Comparison of ENCODE assay signal across 22 mouse cellular contexts in the genomic region with DNA sequence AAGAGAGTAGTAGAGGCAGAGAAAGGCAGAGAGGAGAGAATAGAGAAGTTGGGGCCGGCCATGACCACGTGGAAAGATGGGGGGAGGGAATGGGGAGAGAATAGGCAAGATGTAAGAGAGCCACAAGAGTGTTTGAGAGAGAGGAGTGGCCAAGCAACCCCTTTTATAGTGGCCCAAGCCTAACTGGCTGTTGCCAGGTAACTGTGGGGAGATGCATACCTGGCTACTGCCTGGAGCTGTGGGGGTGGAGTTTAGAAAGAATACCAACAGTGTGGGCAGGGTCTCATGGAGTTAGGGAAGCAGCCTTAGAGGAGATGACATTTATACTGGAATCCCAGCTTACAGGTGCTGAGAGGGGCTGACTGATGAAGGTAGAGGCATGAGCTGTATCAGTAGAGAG. TPM values are rescaled to one million over a fixed set of nuclear protein-coding genes. Genes with fewer than 3 reads are reported as not detected.
A peak's percentile ranks its signal among the peaks of the same experiment; 100 is the strongest.
DNase-seq lines count a peak whose midpoint lies in the region; ATAC-seq lines count a peak whose summit lies in the region.
"Had no signal": no experiment of that assay in that cellular context is flagged by ENCODE, and none has a peak within 500 bp of the region (broad histone marks: within the 10 kb centered on the region; RNA-seq: fewer than 3 reads in every experiment).

No protein-coding gene starts in this region.

- H3K27me3 ChIP-seq in heart, embryonic 14.5 days (ENCODE audit: control insufficient read depth, insufficient read depth, low read length): no peaks in the 10 kb centered on the region
- no peaks in the 10 kb centered on the region for H3K27me3 ChIP-seq in heart, embryonic 12.5 days (replicated peaks)
- H3K27me3 ChIP-seq in lung, embryonic 16.5 days (ENCODE audit: control insufficient read depth, insufficient read depth, low read depth, low read length): no peaks in the 10 kb centered on the region
- H3K27me3 ChIP-seq: embryonic facial prominence, embryonic 15.5 days; forebrain, embryonic 15.5 days; Patski had no signal

- H3K4me3 ChIP-seq in heart, embryonic 14.5 days (ENCODE audit: control insufficient read depth in 1 of 2, insufficient read depth in 1 of 2, low read depth in 1 of 2, low read length in 2 of 2): no peak overlapping the region
- no peak overlapping the region for H3K4me3 ChIP-seq in heart, embryonic 12.5 days
- H3K4me3 ChIP-seq in lung, embryonic 16.5 days (ENCODE audit: low read length): no peak overlapping the region
- H3K4me3 ChIP-seq: embryonic facial prominence, embryonic 15.5 days; erythroblast, embryonic 14.5 days; forebrain, embryonic 10.5 days; forebrain, embryonic 15.5 days; heart, embryonic 10.5 days; hindbrain, embryonic 10.5 days had no signal

- H3K9ac ChIP-seq in heart, embryonic 14.5 days (ENCODE audit: low read length): no peak overlapping the region
- H3K9ac ChIP-seq in heart, embryonic 12.5 days: no peak overlapping the region
- no peak overlapping the region for H3K9ac ChIP-seq in lung, embryonic 16.5 days (ENCODE audit: low read length)
- H3K9ac ChIP-seq: embryonic facial prominence, embryonic 15.5 days; forebrain, embryonic 15.5 days; hindbrain, embryonic 14.5 days had no signal

- no peak for DNase-seq in lung, postnatal 10 days
- DNase-seq in ES-CJ7 (ENCODE audit: low read depth, low spot score): peak; percentile 17
- peak; percentile 20 for DNase-seq in lung, postnatal 36 days
- no peak for DNase-seq in ovary, adult 18-20 months (ENCODE audit: low spot score)
- DNase-seq: adrenal gland, postnatal 10 days; cerebellum, adult 11 months; cerebellum, adult 8-10 months; embryo, embryonic 11 days; gastrocnemius, postnatal 10 days; heart, adult 18-20 months had no signal

- 0 out of 2 replicates have a peak, but pooled peaks have one; percentile 13 for ATAC-seq in heart, embryonic 14.5 days (ENCODE audit: insufficient number of reproducible peaks, insufficient read depth, low FRiP score, low read depth)
- no peak for ATAC-seq in heart, embryonic 12.5 days (ENCODE audit: insufficient number of reproducible peaks, low FRiP score)
- peak; percentile 91 for ATAC-seq in lung, embryonic 16.5 days (ENCODE audit: low read depth)
- ATAC-seq: forebrain, embryonic 15.5 days; Patski had no signal

- 30% methylated on average over 2 of the region's 2 CpGs for WGBS in heart, embryonic 14.5 days
- 20% methylated on average over 2 of the region's 2 CpGs for WGBS in heart, embryonic 12.5 days
- WGBS in lung, embryonic 16.5 days: 14% methylated on average over 2 of the region's 2 CpGs

- no peaks in the 10 kb centered on the region for H3K9me3 ChIP-seq in heart, embryonic 14.5 days (ENCODE audit: control insufficient read depth, low read length)
- no peaks in the 10 kb centered on the region for H3K9me3 ChIP-seq in heart, embryonic 12.5 days (replicated peaks)
- no peaks in the 10 kb centered on the region for H3K9me3 ChIP-seq in lung, embryonic 16.5 days (ENCODE audit: control insufficient read depth, low read length)
- H3K9me3 ChIP-seq: embryonic facial prominence, embryonic 15.5 days; forebrain, embryonic 10.5 days; forebrain, embryonic 15.5 days; heart, embryonic 10.5 days; hindbrain, embryonic 10.5 days had no signal

- no peak overlapping the region for H3K27ac ChIP-seq in heart, embryonic 14.5 days (replicated peaks in 1 of 2; ENCODE audit: control insufficient read depth in 1 of 2, insufficient read depth in 1 of 2, low read depth in 2 of 2, low read length in 2 of 2)
- no peak overlapping the region for H3K27ac ChIP-seq in heart, embryonic 12.5 days (ENCODE audit: poor library complexity, severe bottlenecking)
- no peak overlapping the region for H3K27ac ChIP-seq in lung, embryonic 16.5 days (ENCODE audit: low read length)
- H3K27ac ChIP-seq: embryonic facial prominence, embryonic 15.5 days; forebrain, embryonic 10.5 days; forebrain, embryonic 15.5 days; heart, embryonic 10.5 days; hindbrain, embryonic 10.5 days; hindbrain, embryonic 14.5 days had no signal

- no peaks in the 10 kb centered on the region; a peak in 1 of 4 replicates for H3K4me1 ChIP-seq in heart, embryonic 14.5 days (ENCODE audit: control insufficient read depth in 2 of 2, insufficient read depth in 2 of 2, low read length in 2 of 2)
- peaks cover 4% of the 10 kb centered on the region; the same call in 1 of the 2 replicates for H3K4me1 ChIP-seq in heart, embryonic 12.5 days (replicated peaks)
- no peaks in the 10 kb centered on the region for H3K4me1 ChIP-seq in lung, embryonic 16.5 days (replicated peaks; ENCODE audit: control insufficient read depth, insufficient read depth, low read length)
- H3K4me1 ChIP-seq: embryonic facial prominence, embryonic 15.5 days; forebrain, embryonic 15.5 days had no signal

- H3K36me3 ChIP-seq in heart, embryonic 14.5 days (ENCODE audit: control insufficient read depth, insufficient read depth, low read length): no peaks in the 10 kb centered on the region
- H3K36me3 ChIP-seq in heart, embryonic 12.5 days: no peaks in the 10 kb centered on the region
- no peaks in the 10 kb centered on the region for H3K36me3 ChIP-seq in lung, embryonic 16.5 days (ENCODE audit: control insufficient read depth, insufficient read depth, low read length)
- H3K36me3 ChIP-seq: embryonic facial prominence, embryonic 15.5 days; forebrain, embryonic 10.5 days; forebrain, embryonic 15.5 days; heart, embryonic 10.5 days; hindbrain, embryonic 10.5 days had no signal

- H3K4me2 ChIP-seq in heart, embryonic 14.5 days (ENCODE audit: low read length): no peak overlapping the region
- H3K4me2 ChIP-seq in heart, embryonic 12.5 days: no peak overlapping the region
- H3K4me2 ChIP-seq in lung, embryonic 16.5 days (ENCODE audit: low read depth, low read length): 0 out of 2 replicates have a peak overlapping the region, but pooled peaks have one; percentile 19
- H3K4me2 ChIP-seq: embryonic facial prominence, embryonic 15.5 days; forebrain, embryonic 15.5 days; hindbrain, embryonic 14.5 days had no signal

RNA-seq across cellular contexts. Expression of a gene that starts 48.2 kb away (rescaled TPM):
- polyA plus RNA-seq in heart, embryonic 14.5 days (2014; fragmentation: Nextera tagmentation; extraction: Ambion mirVana): 0.14 TPM in 1 of 2 replicates, not detected in the other
- 0.11 and 0.21 TPM in 2 replicates for polyA plus RNA-seq in heart, embryonic 12.5 days (2016; fragmentation: Nextera tagmentation; extraction: Ambion mirVana)
- 0.41 and 0.48 TPM in 2 replicates for polyA plus RNA-seq in lung, embryonic 16.5 days (2015; fragmentation: Nextera tagmentation; extraction: Ambion mirVana)
- polyA plus RNA-seq: C2C12; erythroblast, embryonic 14.5 days; Patski had no signal

Comparison
In these comparisons a context has a peak if more than half of its experiments do, and no peak if none do; other contexts are left out.
1. DNase-seq: peak in ES-CJ7 (single experiment) and lung, postnatal 36 days (single experiment); none in lung, postnatal 10 days (single experiment) and ovary, adult 18-20 months (single experiment).